Mouse (Mus musculus) embryonic fibroblast, embryonic 13.5 days (primary cell): Measurements from ENCODE around the gene Hdgfl2.

Experiments
- CTCF ChIP-seq: IDR thresholded peaks from 2 replicates; pipeline ENCODE4 v1.5.1; 2011; ENCODE audit warnings: mild to moderate bottlenecking, control low read depth, low read length, moderate library complexity, borderline replicate concordance; ENCODE audit not compliant: insufficient read depth
- POLR2A ChIP-seq: IDR thresholded peaks from 2 replicates; pipeline ENCODE4 v1.6.1; 2011; ENCODE audit warnings: low read depth, mild to moderate bottlenecking, control low read depth, low read length, moderate library complexity

- TF ChIP-seq POLR2A, result no peak
- no peak; the same call in 1 of the 2 replicates for TF ChIP-seq CTCF
Observed at GRCm38 (mm10) chr17:56139858-56140595, 60.6 kb downstream of the Hdgfl2 start, which contains the start of gene Sema6b.
